In the genomic region with DNA sequence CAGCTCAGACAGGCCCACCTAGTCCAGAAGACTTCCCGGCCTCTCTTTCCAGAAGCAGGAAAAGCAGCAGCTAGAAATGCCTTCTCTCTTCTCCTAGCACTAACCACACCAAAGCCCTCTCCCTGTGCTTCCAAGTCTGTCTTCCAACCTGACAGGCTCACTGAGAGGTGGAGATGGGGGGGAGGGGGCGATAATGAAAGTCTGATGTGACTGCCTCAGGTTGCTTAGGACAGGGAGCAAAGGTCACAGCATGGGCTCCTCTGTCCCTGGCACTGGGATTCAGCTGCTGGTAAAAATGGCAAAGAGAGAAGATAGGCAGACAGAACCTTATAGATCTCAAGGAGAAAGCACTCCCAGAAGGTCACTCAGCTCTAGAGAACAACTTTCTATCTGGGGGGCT, we compare ENCODE assay signal across 11 mouse cellular contexts.
DNase-seq lines count a peak whose midpoint lies in the region; ATAC-seq and TF ChIP-seq lines count a peak whose summit lies in the region.
"Had no signal": no experiment of that assay in that cellular context is flagged by ENCODE, and none has a peak within 500 bp of the region (broad histone marks: within the 10 kb centered on the region; RNA-seq: fewer than 3 reads in every experiment).

No protein-coding gene starts in this region.

- peak overlapping the region; percentile 62 for H3K27ac ChIP-seq in heart, embryonic 11.5 days (ENCODE audit: low read depth, low read length)
- H3K27ac ChIP-seq in midbrain, embryonic 13.5 days, result peak overlapping the region; percentile 68
- H3K27ac ChIP-seq in midbrain, postnatal 0 days (ENCODE audit: low read depth, low read length), result no peak overlapping the region

- intact Hi-C loops in left cerebral cortex, postnatal 36 days (cut with DNase I), result no loop called here

- no peaks in the 10 kb centered on the region for H3K9me3 ChIP-seq in heart, embryonic 11.5 days (replicated peaks; ENCODE audit: control insufficient read depth, low read length)
- H3K9me3 ChIP-seq in midbrain, embryonic 13.5 days, result no peaks in the 10 kb centered on the region
- H3K9me3 ChIP-seq in midbrain, postnatal 0 days (ENCODE audit: low read length), result no peaks in the 10 kb centered on the region

- TF ChIP-seq CTCF in midbrain, postnatal 0 days (IDR thresholded peaks at IDR 0.05), result no peak

- ATAC-seq in heart, embryonic 11.5 days (replicated peaks; ENCODE audit: insufficient number of reproducible peaks, low FRiP score, low TSS enrichment), result no peak
- no peak for ATAC-seq in midbrain, embryonic 13.5 days
- no peak for ATAC-seq in midbrain, postnatal 0 days (ENCODE audit: low FRiP score)

- H3K9ac ChIP-seq in heart, embryonic 11.5 days (ENCODE audit: low read depth, low read length), result peak overlapping the region; percentile 34; the same call in 1 of the 2 replicates
- no peak overlapping the region for H3K9ac ChIP-seq in midbrain, embryonic 13.5 days (replicated peaks)
- H3K9ac ChIP-seq in midbrain, postnatal 0 days (replicated peaks; ENCODE audit: low read length, poor library complexity, severe bottlenecking), result no peak overlapping the region

- H3K4me2 ChIP-seq in heart, embryonic 11.5 days, result no peak overlapping the region; the same call in 1 of the 2 replicates
- no peak overlapping the region for H3K4me2 ChIP-seq in midbrain, embryonic 13.5 days (replicated peaks)
- H3K4me2 ChIP-seq in midbrain, postnatal 0 days (ENCODE audit: low read depth, low read length, poor library complexity, severe bottlenecking), result no peak overlapping the region

- peaks cover 34% of the 10 kb centered on the region for H3K4me1 ChIP-seq in heart, embryonic 11.5 days (ENCODE audit: control insufficient read depth, insufficient read depth, low read length)
- H3K4me1 ChIP-seq in midbrain, embryonic 13.5 days (replicated peaks), result peaks cover 49% of the 10 kb centered on the region
- 0 out of 2 replicates have a peak, but pooled peaks cover 2% of the 10 kb centered on the region for H3K4me1 ChIP-seq in midbrain, postnatal 0 days (ENCODE audit: insufficient read depth, low read length)

- 27% methylated on average over 2 of the region's 2 CpGs for WGBS in heart, embryonic 11.5 days (ENCODE audit: insufficient replicate concordance)
- 31% methylated on average over 2 of the region's 2 CpGs for WGBS in midbrain, embryonic 13.5 days
- 44% methylated on average over 2 of the region's 2 CpGs for WGBS in midbrain, postnatal 0 days

- H3K4me3 ChIP-seq in heart, embryonic 11.5 days (ENCODE audit: low read depth, low read length), result no peak overlapping the region
- no peak overlapping the region for H3K4me3 ChIP-seq in midbrain, embryonic 13.5 days (replicated peaks)
- H3K4me3 ChIP-seq in midbrain, postnatal 0 days (ENCODE audit: low read depth, low read length), result no peak overlapping the region

- no peaks in the 10 kb centered on the region for H3K36me3 ChIP-seq in heart, embryonic 11.5 days (ENCODE audit: control insufficient read depth, insufficient read depth, low read length)
- H3K36me3 ChIP-seq in midbrain, embryonic 13.5 days, result no peaks in the 10 kb centered on the region
- no peaks in the 10 kb centered on the region for H3K36me3 ChIP-seq in midbrain, postnatal 0 days (ENCODE audit: insufficient read depth, low read length)

- DNase-seq in heart, adult 11 months, result no peak
- no peak for DNase-seq in midbrain, postnatal 0 days (ENCODE audit: low spot score)
- peak; percentile 25 to 58 for DNase-seq in kidney, postnatal 25 days
- DNase-seq in urinary bladder, adult 18-20 months (ENCODE audit: low spot score in 2 of 2), result no peak
- no peak for DNase-seq in left cerebral cortex, postnatal 36 days (ENCODE audit: low spot score in 2 of 2)
- DNase-seq in thymus, postnatal 14 days, result no peak
- DNase-seq: B cell, adult 2 months; lung, postnatal 14 days; right cerebral cortex, adult 18-20 months had no signal

- H3K27me3 ChIP-seq in heart, embryonic 11.5 days (ENCODE audit: control insufficient read depth, insufficient read depth, low read length), result no peaks in the 10 kb centered on the region
- H3K27me3 ChIP-seq in midbrain, embryonic 13.5 days, result no peaks in the 10 kb centered on the region
- no peaks in the 10 kb centered on the region for H3K27me3 ChIP-seq in midbrain, postnatal 0 days (ENCODE audit: insufficient read depth, low read length)

Comparison
In these comparisons a context has a peak if more than half of its experiments do, and no peak if none do; other contexts are left out.
1. DNase-seq: peak in kidney, postnatal 25 days (2 of 2); none in heart, adult 11 months (single experiment), midbrain, postnatal 0 days (single experiment), urinary bladder, adult 18-20 months (0 of 2), left cerebral cortex, postnatal 36 days (0 of 2) and thymus, postnatal 14 days (single experiment).